Mouse (Mus musculus) kidney, postnatal 0 days (tissue): ENCODE results near the gene 1600012H06Rik. TPM values are rescaled to one million over a fixed set of nuclear protein-coding genes. Genes with fewer than 3 reads are reported as not detected.
"Not testable (repeated sequence)": the region's sequence is repeated elsewhere in the genome, so short reads cannot be mapped to it uniquely, and the experiment has no call there.

Experiments
- ATAC-seq: fragments of 200-750 bp; cut with Nextera tagmentation; replicated peaks from 2 replicates; pipeline ENCODE4 v1.8.0; 2017; ENCODE audit warnings: low read depth, moderate number of reproducible peaks, moderate TSS enrichment, moderate library complexity; ENCODE audit not compliant: low FRiP score
- DNase-seq: peaks from one replicate; pipeline ENCODE4 v3.0.0-alpha.2; 2016; ENCODE audit warnings: low spot score
- H3K27ac ChIP-seq: fragments of 300-500 bp; sonication (generic); 2 replicates; pipeline ENCODE4 v1.5.1; 2014; ENCODE audit warnings: mild to moderate bottlenecking
- H3K27me3 ChIP-seq: fragments of 300-500 bp; sonication (generic); 2 replicates; pipeline ENCODE4 v1.6.1; 2014; ENCODE audit warnings: low read length, mixed read lengths; ENCODE audit not compliant: insufficient read depth
- H3K36me3 ChIP-seq: fragments of 300-500 bp; sonication (generic); 2 replicates; pipeline ENCODE4 v1.6.1; 2014; ENCODE audit warnings: low read length, mixed read lengths; ENCODE audit not compliant: insufficient read depth
- H3K4me1 ChIP-seq: fragments of 300-500 bp; sonication (generic); replicated peaks from 2 replicates; pipeline ENCODE4 v1.6.1; 2014; ENCODE audit warnings: antibody characterized with exemption, low read length, mixed read lengths; ENCODE audit not compliant: insufficient read depth
- H3K4me2 ChIP-seq: fragments of 300-500 bp; sonication (generic); 2 replicates; pipeline ENCODE4 v1.6.1; 2014; ENCODE audit warnings: mild to moderate bottlenecking, low read length, moderate library complexity, mixed read lengths
- H3K4me3 ChIP-seq: fragments of 300-500 bp; sonication (generic); replicated peaks from 2 replicates; pipeline ENCODE4 v1.5.1; 2014; ENCODE audit warnings: low read depth, low read length
- H3K9ac ChIP-seq: fragments of 300-500 bp; sonication (generic); 2 replicates; pipeline ENCODE4 v1.6.1; 2014; ENCODE audit warnings: low read depth, low read length
- H3K9me3 ChIP-seq: fragments of 300-500 bp; sonication (generic); replicated peaks from 2 replicates; pipeline ENCODE4 v1.6.1; 2016; ENCODE audit warnings: low read length, inconsistent platforms, mixed read lengths
- CTCF ChIP-seq: IDR thresholded peaks from 2 replicates; pipeline ENCODE4 v1.5.1; 2016; ENCODE audit warnings: antibody characterized with exemption, low read depth, mild to moderate bottlenecking, moderate library complexity
- WGBS: fragments of 180-500 bp; shearing (Covaris S2); extraction: QIAGEN DNeasy Blood & Tissue Kit; methylation state at CpG from one replicate; pipeline ENCODE4 v1.1.7; 2014; 5-methylcytosine and 5-hydroxymethylcytosine counted together
- polyA plus RNA-seq: library from polyadenylated mRNA; unstranded; fragments of >200 nt; fragmentation: Nextera tagmentation; extraction: Ambion mirVana; gene quantifications from 2 replicates; pipeline ENCODE4 v1.2.1, GENCODE M21; 2015

The 1600012H06Rik gene
- 41.6 and 43.0 TPM in 2 replicates for polyA plus RNA-seq

- H3K27me3 ChIP-seq = no peaks in the 10 kb centered on the region
- 0 out of 2 replicates have a peak, but pooled peaks cover 4% of the 10 kb centered on the region for H3K4me1 ChIP-seq
- H3K36me3 ChIP-seq = peaks cover 4% of the 10 kb centered on the region; the same call in 1 of the 2 replicates
- H3K4me2 ChIP-seq = peak within 1 kb of the TSS; percentile 94
- DNase-seq = peak; percentile 99
- peak within 1 kb of the TSS; percentile 85 for H3K4me3 ChIP-seq
- H3K9ac ChIP-seq = peak within 1 kb of the TSS; percentile 87
- no peak; the same call in 1 of the 2 replicates for TF ChIP-seq CTCF
- H3K9me3 ChIP-seq = no peaks in the 10 kb centered on the region
- WGBS = under 1% methylated on average over 54 of the region's 54 CpGs
- H3K27ac ChIP-seq = peak within 1 kb of the TSS; percentile 84
- peak; percentile 98 for ATAC-seq
Measured at GRCm38 (mm10) chr17:14943009-14943728, at the start of gene 1600012H06Rik, which contains the start of gene Wdr27. Gene 1600012H06Rik (plus strand): TSS chr17:14943184. Gene Wdr27 (minus strand): TSS chr17:14943158.

- H3K4me2 ChIP-seq, H3K9me3 ChIP-seq, H3K4me3 ChIP-seq, H3K9ac ChIP-seq, H3K4me1 ChIP-seq, H3K36me3 ChIP-seq, DNase-seq, H3K27me3 ChIP-seq, H3K27ac ChIP-seq, ATAC-seq: not testable (repeated sequence)
- TF ChIP-seq CTCF = peak; percentile 23; the same call in 1 of the 2 replicates
Measured at GRCm38 (mm10) chr17:14895058-14895457, 47.9 kb upstream of the 1600012H06Rik start.

GRCm38 (mm10) chr17:14898972-14899371, 44.0 kb upstream of the 1600012H06Rik start:
- no peak overlapping the region for H3K4me2 ChIP-seq
- H3K9me3 ChIP-seq = no peaks in the 10 kb centered on the region
- H3K27ac ChIP-seq = no peak overlapping the region
- no peaks in the 10 kb centered on the region for H3K4me1 ChIP-seq
- no peak overlapping the region for H3K4me3 ChIP-seq
- TF ChIP-seq CTCF = no peak
- no peaks in the 10 kb centered on the region for H3K36me3 ChIP-seq
- ATAC-seq (no peak), DNase-seq (no peak)
- no peak overlapping the region for H3K9ac ChIP-seq
- WGBS = 70% methylated on average over 1 of the region's 1 CpGs
- H3K27me3 ChIP-seq = no peaks in the 10 kb centered on the region

- Histone ChIP-seq H3K36me3 (no peaks in the 10 kb centered on the region), H3K4me1 (no peaks in the 10 kb centered on the region), H3K9ac (no peak overlapping the region), H3K9me3 (no peaks in the 10 kb centered on the region), H3K27me3 (no peaks in the 10 kb centered on the region), H3K4me2 (no peak overlapping the region), H3K4me3 (no peak overlapping the region), H3K27ac (no peak overlapping the region)
- ATAC-seq (no peak), DNase-seq (no peak)
- TF ChIP-seq CTCF = no peak
- 90% methylated on average over 3 of the region's 3 CpGs for WGBS
Measured at GRCm38 (mm10) chr17:14903212-14903611, 39.8 kb upstream of the 1600012H06Rik start.

GRCm38 (mm10) chr17:14904206-14904605, 38.8 kb upstream of the 1600012H06Rik start:
- ATAC-seq (no peak), DNase-seq (no peak)
- Histone ChIP-seq H3K4me2 (no peak overlapping the region), H3K27ac (no peak overlapping the region), H3K9me3 (no peaks in the 10 kb centered on the region), H3K9ac (no peak overlapping the region), H3K4me3 (no peak overlapping the region), H3K36me3 (no peaks in the 10 kb centered on the region), H3K4me1 (no peaks in the 10 kb centered on the region), H3K27me3 (no peaks in the 10 kb centered on the region)
- TF ChIP-seq CTCF = no peak
- WGBS = 88% methylated on average over 6 of the region's 6 CpGs

GRCm38 (mm10) chr17:14904637-14905265, 38.2 kb upstream of the 1600012H06Rik start:
- H3K36me3 ChIP-seq = no peaks in the 10 kb centered on the region
- H3K27ac ChIP-seq = no peak overlapping the region
- ATAC-seq (peak; percentile 21; the same call in 1 of the 2 replicates), DNase-seq (peak; percentile 88)
- WGBS = 53% methylated on average over 7 of the region's 7 CpGs
- no peak overlapping the region for H3K4me2 ChIP-seq
- H3K4me3 ChIP-seq = no peak overlapping the region
- no peak overlapping the region for H3K9ac ChIP-seq
- peak; percentile 95 for TF ChIP-seq CTCF
- no peaks in the 10 kb centered on the region for H3K4me1 ChIP-seq
- H3K9me3 ChIP-seq = no peaks in the 10 kb centered on the region
- no peaks in the 10 kb centered on the region for H3K27me3 ChIP-seq
